Mouse (Mus musculus): ENCODE measurements around the gene Olfr1293-ps. TPM values are rescaled to one million over a fixed set of nuclear protein-coding genes. Genes with fewer than 3 reads are reported as not detected.

Olfr1293-ps gene
- polyA plus RNA-seq (2015; fragmentation: Nextera tagmentation; extraction: Ambion mirVana) = not detected in 2 replicates

DNA sequence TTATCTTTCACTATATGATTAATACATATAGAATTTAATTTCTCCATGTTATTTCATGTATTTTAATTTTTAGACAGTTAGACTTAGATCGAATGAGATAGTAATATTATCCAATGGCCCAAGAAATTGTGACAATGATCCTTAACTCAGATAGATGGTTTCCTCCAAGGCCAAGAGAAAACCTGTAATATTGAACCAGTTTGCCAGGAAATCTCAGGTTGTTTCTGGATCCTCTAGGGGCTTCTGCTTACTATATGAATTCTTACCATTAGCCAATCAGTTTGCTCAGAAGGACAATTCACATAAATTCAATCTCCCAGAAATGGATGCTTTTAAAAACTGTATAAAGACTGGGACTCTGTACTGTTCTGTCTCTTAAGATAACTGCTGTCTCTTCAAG, at the start of gene Olfr1293-ps:
Olfr1293-ps (plus strand) TSS at position 301 of the 400 bp plus-strand sequence.
- WGBS = 72% methylated on average over 1 of the region's 1 CpGs
- Histone ChIP-seq H3K36me3 (no peaks in the 10 kb centered on the region), H3K27ac (no peak within 1 kb of the TSS), H3K27me3 (no peaks in the 10 kb centered on the region), H3K4me2 (no peak within 1 kb of the TSS), H3K4me3 (no peak within 1 kb of the TSS), H3K9ac (no peak within 1 kb of the TSS), H3K4me1 (no peaks in the 10 kb centered on the region), H3K9me3 (no peaks in the 10 kb centered on the region)
- ATAC-seq (ENCODE audit: borderline replicate concordance, extremely low read depth, low FRiP score, low TSS enrichment) = no peak

DNA sequence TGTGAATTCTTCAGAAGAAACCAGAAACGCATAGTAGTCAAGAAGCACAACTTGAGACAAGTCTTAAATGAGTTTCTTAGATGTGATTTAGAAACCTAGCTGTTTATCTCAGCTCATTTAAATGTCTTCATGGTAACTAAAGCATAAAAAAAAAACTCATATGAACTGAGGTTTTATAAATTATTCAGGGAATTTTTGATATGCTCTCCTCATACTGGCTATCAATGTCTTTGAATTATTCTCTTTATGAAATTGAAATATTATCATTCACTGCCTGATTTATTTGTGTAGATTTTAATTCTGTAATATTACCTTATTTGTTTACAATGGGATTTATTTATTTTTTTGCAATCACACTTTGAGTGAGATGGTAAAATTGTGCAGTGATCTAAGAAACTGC, 44.5 kb upstream of the Olfr1293-ps start, which contains the start of gene Olfr1289:
Olfr1289 (plus strand) TSS at position 301 of the 400 bp plus-strand sequence.
- ATAC-seq (ENCODE audit: borderline replicate concordance, extremely low read depth, low FRiP score, low TSS enrichment) = no peak
- no peaks in the 10 kb centered on the region for H3K9me3 ChIP-seq
- no peaks in the 10 kb centered on the region for H3K4me1 ChIP-seq
- 62% methylated on average over 1 of the region's 1 CpGs for WGBS
- no peaks in the 10 kb centered on the region for H3K27me3 ChIP-seq
- no peak within 1 kb of the TSS for H3K4me3 ChIP-seq
- H3K4me2 ChIP-seq = no peak within 1 kb of the TSS
- no peak within 1 kb of the TSS for H3K27ac ChIP-seq
- no peak within 1 kb of the TSS for H3K9ac ChIP-seq
- H3K36me3 ChIP-seq = no peaks in the 10 kb centered on the region

DNA sequence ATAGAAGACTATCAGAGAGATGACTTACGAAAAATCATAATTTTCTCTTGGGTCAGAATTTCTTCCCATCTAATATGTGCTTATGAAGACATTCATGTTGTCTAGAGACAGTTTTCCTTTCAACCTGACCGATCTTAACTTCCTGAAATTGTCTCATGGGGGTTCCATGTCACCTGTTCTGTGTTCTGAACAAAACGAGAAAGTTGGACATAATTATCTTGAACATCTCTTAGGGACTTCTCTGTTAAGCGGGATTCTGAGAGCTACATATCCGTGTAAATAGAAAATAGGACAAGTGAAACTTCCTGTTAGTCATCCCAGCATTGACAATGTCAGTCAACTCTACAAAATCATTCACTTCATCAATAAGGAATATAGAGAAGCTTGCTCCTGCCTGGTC, 31.3 kb upstream of the Olfr1293-ps start, which contains the start of gene Olfr1290:
Olfr1290 (minus strand) TSS at position 101 of the 400 bp plus-strand sequence.
- 68% methylated on average over 5 of the region's 5 CpGs for WGBS
- no peak within 1 kb of the TSS for H3K9ac ChIP-seq
- ATAC-seq (ENCODE audit: borderline replicate concordance, extremely low read depth, low FRiP score, low TSS enrichment) = no peak

DNA sequence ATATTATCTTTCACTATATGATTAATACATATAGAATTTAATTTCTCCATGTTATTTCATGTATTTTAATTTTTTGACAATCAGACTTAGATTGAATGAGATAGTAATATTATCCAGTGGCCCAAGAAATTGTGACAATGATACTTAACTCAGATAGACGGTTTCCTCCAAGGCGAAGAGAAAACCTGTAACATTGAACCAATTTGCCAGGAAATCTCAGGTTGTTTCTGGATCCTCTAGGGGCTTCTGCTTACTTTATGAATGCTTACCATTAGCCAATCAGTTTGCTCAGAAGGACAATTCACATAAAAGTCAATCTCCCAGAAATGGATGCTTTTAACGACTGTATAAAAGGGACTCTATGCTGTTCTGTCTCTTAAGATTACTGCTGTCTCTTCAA, 28.1 kb upstream of the Olfr1293-ps start, which contains the start of gene Olfr1291-ps1:
Olfr1291-ps1 (plus strand) TSS at position 301 of the 400 bp plus-strand sequence.
- Histone ChIP-seq H3K27ac (no peak within 1 kb of the TSS), H3K9ac (no peak within 1 kb of the TSS), H3K9me3 (no peaks in the 10 kb centered on the region), H3K27me3 (no peaks in the 10 kb centered on the region), H3K4me1 (no peaks in the 10 kb centered on the region), H3K36me3 (no peaks in the 10 kb centered on the region), H3K4me3 (no peak within 1 kb of the TSS), H3K4me2 (no peak within 1 kb of the TSS)
- ATAC-seq (ENCODE audit: borderline replicate concordance, extremely low read depth, low FRiP score, low TSS enrichment) = no peak
- WGBS = 87% methylated on average over 3 of the region's 3 CpGs

More for the DNA sequence above, 31.3 kb upstream of the Olfr1293-ps start, which contains the start of gene Olfr1290:
- H3K27ac ChIP-seq = no peak within 1 kb of the TSS
- H3K4me2 ChIP-seq = no peak within 1 kb of the TSS
- H3K9me3 ChIP-seq = no peaks in the 10 kb centered on the region
- no peaks in the 10 kb centered on the region for H3K36me3 ChIP-seq
- no peaks in the 10 kb centered on the region for H3K4me1 ChIP-seq
- no peak within 1 kb of the TSS for H3K4me3 ChIP-seq
- no peaks in the 10 kb centered on the region for H3K27me3 ChIP-seq

DNA sequence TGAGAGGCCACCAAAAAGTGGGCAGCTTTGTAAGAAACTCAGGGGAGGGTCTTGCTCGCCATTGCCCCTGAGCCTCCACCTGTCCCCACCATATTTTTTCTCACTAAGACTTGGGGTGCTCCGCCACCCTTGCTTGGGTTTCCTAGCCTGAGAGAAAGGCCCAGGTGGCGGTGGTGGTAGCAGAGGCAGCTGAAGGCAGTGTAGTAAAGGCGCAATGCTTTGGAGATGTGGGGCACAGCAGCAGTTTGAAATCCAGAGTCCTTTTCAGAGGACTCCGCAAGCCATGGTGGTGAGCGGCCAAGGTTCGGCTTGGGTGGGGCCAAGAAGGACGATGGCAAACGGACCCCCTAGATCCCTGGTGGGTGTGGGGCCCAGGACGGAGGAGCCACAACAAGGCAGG, 7.6 kb upstream of the Olfr1293-ps start:
- Histone ChIP-seq H3K36me3 (no peaks in the 10 kb centered on the region), H3K4me2 (no peak overlapping the region), H3K27ac (no peak overlapping the region), H3K4me1 (no peaks in the 10 kb centered on the region), H3K27me3 (no peaks in the 10 kb centered on the region), H3K9ac (no peak overlapping the region), H3K9me3 (no peaks in the 10 kb centered on the region), H3K4me3 (no peak overlapping the region)
- no peak for ATAC-seq (ENCODE audit: borderline replicate concordance, extremely low read depth, low FRiP score, low TSS enrichment)
- 87% methylated on average over 10 of the region's 10 CpGs for WGBS

DNA sequence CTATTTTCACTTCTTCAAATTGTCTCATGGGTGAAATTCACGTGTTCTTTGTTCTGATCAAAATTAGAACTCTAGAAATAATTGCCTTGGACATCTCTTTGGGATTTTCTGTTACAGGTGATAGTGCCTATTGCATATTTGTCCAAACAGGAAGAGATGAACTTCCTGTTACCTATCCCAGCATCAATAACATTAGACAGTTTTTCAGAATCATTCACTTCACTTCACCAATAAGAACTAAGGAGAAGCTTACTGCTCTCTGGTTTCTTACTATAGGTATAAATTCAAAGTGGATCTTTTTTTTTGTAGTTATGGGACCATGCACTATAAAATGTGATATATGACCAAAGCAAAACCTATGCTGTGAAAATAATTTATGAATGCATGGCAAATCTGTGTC, 15.2 kb downstream of the Olfr1293-ps start, which contains the start of gene Olfr1294:
Olfr1294 (minus strand) TSS at position 101 of the 400 bp plus-strand sequence.
- Histone ChIP-seq H3K27me3 (no peaks in the 10 kb centered on the region), H3K4me2 (no peak within 1 kb of the TSS), H3K9me3 (no peaks in the 10 kb centered on the region), H3K4me1 (no peaks in the 10 kb centered on the region), H3K9ac (no peak within 1 kb of the TSS), H3K4me3 (no peak within 1 kb of the TSS), H3K36me3 (no peaks in the 10 kb centered on the region), H3K27ac (no peak within 1 kb of the TSS)
- ATAC-seq (ENCODE audit: borderline replicate concordance, extremely low read depth, low FRiP score, low TSS enrichment) = no peak
- WGBS = 35% methylated on average over 1 of the region's 1 CpGs

DNA sequence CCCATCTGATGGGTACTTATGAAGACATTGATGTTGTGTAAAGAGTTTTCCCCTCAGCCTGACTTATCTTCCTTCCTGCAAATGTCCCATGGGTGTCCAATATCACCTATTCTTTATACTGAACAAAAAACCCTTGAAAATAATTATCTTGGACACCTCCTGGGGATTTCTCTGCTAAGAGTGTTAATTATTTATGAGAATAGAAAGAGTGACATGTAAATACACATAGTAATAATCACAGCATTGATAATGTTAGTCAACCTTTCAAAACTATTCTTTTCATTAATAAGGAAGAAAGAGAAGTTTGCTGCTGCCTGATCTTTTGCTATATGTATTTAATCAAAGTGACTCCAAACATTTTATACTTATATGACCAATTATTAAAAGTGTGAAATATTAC, 44.6 kb downstream of the Olfr1293-ps start, which contains the start of gene Olfr1295:
Olfr1295 (minus strand) TSS at position 101 of the 400 bp plus-strand sequence.
- no peak within 1 kb of the TSS for H3K4me2 ChIP-seq
- no peaks in the 10 kb centered on the region for H3K36me3 ChIP-seq
- no peak within 1 kb of the TSS for H3K27ac ChIP-seq
- no peaks in the 10 kb centered on the region for H3K4me1 ChIP-seq
- no peaks in the 10 kb centered on the region for H3K27me3 ChIP-seq
- H3K9me3 ChIP-seq = no peaks in the 10 kb centered on the region
- no peak within 1 kb of the TSS for H3K4me3 ChIP-seq
- no peak within 1 kb of the TSS for H3K9ac ChIP-seq
- no peak for ATAC-seq (ENCODE audit: borderline replicate concordance, extremely low read depth, low FRiP score, low TSS enrichment)

Other genes with a start within 250 kb of the Olfr1293-ps start
- not detected in 2 replicates for gene Olfr1278, start 235.1 kb upstream of the Olfr1293-ps start, polyA plus RNA-seq (2015; fragmentation: Nextera tagmentation; extraction: Ambion mirVana)
- gene Olfr1279, start 224.6 kb upstream of the Olfr1293-ps start, polyA plus RNA-seq (2015; fragmentation: Nextera tagmentation; extraction: Ambion mirVana) = not detected in 2 replicates
- not detected in 2 replicates for gene Olfr1280, start 211.2 kb upstream of the Olfr1293-ps start, polyA plus RNA-seq (2015; fragmentation: Nextera tagmentation; extraction: Ambion mirVana)
- gene Olfr1281, start 198.7 kb upstream of the Olfr1293-ps start, polyA plus RNA-seq (2015; fragmentation: Nextera tagmentation; extraction: Ambion mirVana) = not detected in 2 replicates
- not detected in 2 replicates for gene Olfr1282, start 189.1 kb upstream of the Olfr1293-ps start, polyA plus RNA-seq (2015; fragmentation: Nextera tagmentation; extraction: Ambion mirVana)
- gene Olfr1283, start 158.4 kb upstream of the Olfr1293-ps start, polyA plus RNA-seq (2015; fragmentation: Nextera tagmentation; extraction: Ambion mirVana) = not detected in 2 replicates
- gene Olfr1284, start 149.7 kb upstream of the Olfr1293-ps start, polyA plus RNA-seq (2015; fragmentation: Nextera tagmentation; extraction: Ambion mirVana) = not detected in 2 replicates
- not detected in 2 replicates for gene Olfr1286, start 102.1 kb upstream of the Olfr1293-ps start, polyA plus RNA-seq (2015; fragmentation: Nextera tagmentation; extraction: Ambion mirVana)
- gene Olfr1287, start 76.1 kb upstream of the Olfr1293-ps start, polyA plus RNA-seq (2015; fragmentation: Nextera tagmentation; extraction: Ambion mirVana) = not detected in 2 replicates
- gene Olfr1288, start 51.1 kb upstream of the Olfr1293-ps start, polyA plus RNA-seq (2015; fragmentation: Nextera tagmentation; extraction: Ambion mirVana) = not detected in 2 replicates
- not detected in 2 replicates for gene Olfr1289, start 44.4 kb upstream of the Olfr1293-ps start, polyA plus RNA-seq (2015; fragmentation: Nextera tagmentation; extraction: Ambion mirVana)
- not detected in 2 replicates for gene Olfr1290, start 31.4 kb upstream of the Olfr1293-ps start, polyA plus RNA-seq (2015; fragmentation: Nextera tagmentation; extraction: Ambion mirVana)
- gene Olfr1291-ps1, start 28.0 kb upstream of the Olfr1293-ps start, polyA plus RNA-seq (2015; fragmentation: Nextera tagmentation; extraction: Ambion mirVana) = not detected in 2 replicates
- not detected in 2 replicates for gene Olfr1294, start 15.1 kb downstream of the Olfr1293-ps start, polyA plus RNA-seq (2015; fragmentation: Nextera tagmentation; extraction: Ambion mirVana)
- gene Olfr1295, start 44.5 kb downstream of the Olfr1293-ps start, polyA plus RNA-seq (2015; fragmentation: Nextera tagmentation; extraction: Ambion mirVana) = not detected in 2 replicates
- gene Olfr1297, start 101.3 kb downstream of the Olfr1293-ps start, polyA plus RNA-seq (2015; fragmentation: Nextera tagmentation; extraction: Ambion mirVana) = not detected in 2 replicates
- not detected in 2 replicates for gene Olfr1298, start 124.0 kb downstream of the Olfr1293-ps start, polyA plus RNA-seq (2015; fragmentation: Nextera tagmentation; extraction: Ambion mirVana)
- not detected in 2 replicates for gene Olfr1299, start 136.2 kb downstream of the Olfr1293-ps start, polyA plus RNA-seq (2015; fragmentation: Nextera tagmentation; extraction: Ambion mirVana)
- gene Olfr1301, start 225.8 kb downstream of the Olfr1293-ps start, polyA plus RNA-seq (2015; fragmentation: Nextera tagmentation; extraction: Ambion mirVana) = not detected in 2 replicates

All from lung, embryonic 15.5 days (tissue).